Mouse (Mus musculus) brain, embryonic 14.5 days (tissue): ENCODE results near the gene Prpf40b.
A peak's percentile ranks its signal among the peaks of the same experiment; 100 is the strongest.

Experiments
- CTCF ChIP-seq: fragments of 200-500 bp; IDR thresholded peaks from 2 replicates; pipeline ENCODE4 v1.5.1; 2012; ENCODE audit warnings: inconsistent platforms, mild to moderate bottlenecking, moderate library complexity, borderline replicate concordance; ENCODE audit not compliant: insufficient read depth, insufficient read length; ENCODE audit errors: extremely low read depth
- POLR2A ChIP-seq: fragments of 200-500 bp; IDR thresholded peaks from 2 replicates; pipeline ENCODE4 v1.6.1; 2012; ENCODE audit warnings: mild to moderate bottlenecking, inconsistent platforms, borderline replicate concordance; ENCODE audit not compliant: poor library complexity, insufficient read depth, insufficient read length, severe bottlenecking; ENCODE audit errors: extremely low read depth

DNA sequence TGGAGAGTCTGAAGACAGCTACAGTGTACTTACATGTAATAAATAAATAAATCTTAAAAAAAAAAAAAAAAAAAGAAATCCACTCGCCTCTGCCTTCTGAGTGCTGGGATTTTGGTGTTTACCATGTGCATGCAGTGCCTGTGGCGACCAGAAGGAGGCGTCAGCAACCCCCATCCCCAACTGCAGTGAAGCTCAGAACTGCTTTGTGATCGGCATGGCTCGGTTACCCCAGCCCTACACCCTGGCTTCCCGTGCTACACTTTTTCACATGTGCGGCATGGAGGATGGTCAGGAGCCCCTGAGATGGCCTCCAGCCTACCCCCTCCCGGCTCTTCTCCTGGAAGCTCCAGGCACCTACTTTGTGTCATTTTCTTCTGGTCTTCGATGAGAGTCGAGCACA lies 11.4 kb upstream of the Prpf40b start:
- peak; percentile 27; the same call in 1 of the 2 replicates for TF ChIP-seq CTCF
- no peak for TF ChIP-seq POLR2A
